Mouse (Mus musculus): ENCODE measurements around the gene Ercc5.

DNA sequence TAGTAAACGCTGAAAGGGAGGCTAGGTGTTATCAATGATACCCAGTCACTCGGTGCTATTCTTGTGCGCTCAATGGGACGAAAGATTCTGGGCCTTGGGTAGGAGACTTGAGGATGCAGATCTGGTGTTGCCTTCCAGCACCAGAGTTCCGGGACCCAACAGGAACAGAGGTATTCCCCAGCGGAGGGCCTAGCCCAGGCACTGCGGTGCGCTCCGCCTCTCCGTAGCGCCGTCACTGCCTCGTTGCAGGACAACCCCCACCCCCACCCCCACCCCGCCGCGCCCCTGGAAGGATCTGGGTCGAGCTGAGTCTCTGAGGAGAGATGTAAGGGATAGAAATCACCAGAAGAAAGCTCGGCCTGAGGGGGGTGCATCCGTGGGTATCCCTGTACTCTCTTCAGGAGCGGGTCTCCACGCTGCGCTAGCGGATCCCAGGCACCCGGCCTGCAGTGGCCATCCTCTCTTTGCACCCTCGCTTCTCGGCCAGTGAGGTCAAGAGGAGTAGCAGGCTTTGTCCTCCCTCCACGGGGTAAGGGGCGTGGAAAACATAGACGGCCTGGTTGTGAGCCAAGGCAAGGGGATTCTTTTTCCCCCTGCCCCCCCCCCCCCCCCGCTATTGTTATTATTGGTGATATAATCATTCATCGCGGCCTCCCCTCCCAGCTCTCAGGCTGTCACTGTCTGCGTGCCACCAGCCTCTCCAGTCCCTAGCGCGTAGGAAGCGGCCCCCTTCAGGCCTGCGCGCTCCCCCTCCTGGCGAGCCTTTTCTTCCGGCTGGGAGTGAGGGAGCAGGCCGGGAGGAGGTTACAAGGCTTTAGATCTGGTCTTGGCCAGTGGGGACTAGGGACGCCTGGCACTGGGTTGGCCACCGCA lies 28.1 kb upstream of the Ercc5 start:
- TF ChIP-seq CTCF (IDR thresholded peaks at IDR 0.05; ENCODE audit: low read depth) (peak; percentile 85), EP300 (IDR thresholded peaks at IDR 0.05; ENCODE audit: low read depth) (no peak)

Measured in liver, embryonic 14.5 days (tissue).